Mouse (Mus musculus) cerebral cortex, adult 2 months (tissue): ENCODE data around the gene Gm20721.

ENCODE experiments used
- WGBS: fragments of 180-500 bp; shearing (Covaris S2); methylation state at CpG from one replicate; pipeline ENCODE4 v1.1.7; 2018; 5-methylcytosine and 5-hydroxymethylcytosine counted together

Gene Gm20721

DNA sequence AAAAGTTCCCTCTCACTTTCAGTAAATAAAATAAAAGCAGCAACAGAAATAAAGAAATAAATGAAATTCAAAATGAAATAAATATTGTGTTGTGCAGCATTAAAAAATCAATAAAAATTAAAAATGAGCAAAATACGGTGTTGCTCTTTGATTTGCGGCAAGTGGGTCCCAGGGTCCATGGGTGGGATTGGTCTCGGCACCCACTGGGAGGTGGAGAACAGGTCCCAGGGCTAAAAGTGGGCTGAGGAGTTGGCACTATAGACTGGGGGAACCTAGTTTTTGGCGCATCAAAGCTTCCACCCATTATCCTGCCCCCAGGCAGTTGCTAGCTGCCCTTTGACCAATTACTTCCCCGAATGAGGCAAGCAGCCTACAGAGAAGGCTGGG, at the start of gene Gm20721:
Gm20721 (minus strand) TSS at position 101 of the 387 bp plus-strand sequence.
- WGBS = 96% methylated on average over 5 of the region's 5 CpGs

GRCm38 (mm10) chr2:174393383-174393782, 46.9 kb upstream of the Gm20721 start:
- 85% methylated on average over 5 of the region's 5 CpGs for WGBS

GRCm38 (mm10) chr2:174392554-174392953, 46.0 kb upstream of the Gm20721 start:
- 47% methylated on average over 9 of the region's 9 CpGs for WGBS

GRCm38 (mm10) chr2:174391936-174392335, 45.4 kb upstream of the Gm20721 start:
- 88% methylated on average over 3 of the region's 3 CpGs for WGBS

DNA sequence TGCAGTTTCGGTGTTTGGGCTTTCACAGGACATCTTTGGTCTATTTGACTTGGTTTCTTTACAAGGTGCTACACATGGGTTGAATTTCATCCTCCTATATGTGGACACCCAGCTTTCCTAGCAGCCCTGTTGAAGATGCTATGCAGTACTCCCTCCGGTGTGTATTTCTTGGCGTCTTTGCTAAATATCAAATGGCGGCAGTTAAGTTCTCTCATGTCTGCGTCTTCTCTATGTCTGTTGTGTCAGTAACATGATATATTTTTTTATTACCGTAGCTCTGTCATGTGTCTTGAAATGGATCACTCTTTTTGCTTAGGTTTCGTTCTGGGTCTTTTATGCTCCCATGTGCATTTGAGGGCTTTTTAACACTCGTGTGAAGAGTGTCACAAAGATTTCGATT, 34.5 kb upstream of the Gm20721 start:
- WGBS = 92% methylated on average over 9 of the region's 9 CpGs

DNA sequence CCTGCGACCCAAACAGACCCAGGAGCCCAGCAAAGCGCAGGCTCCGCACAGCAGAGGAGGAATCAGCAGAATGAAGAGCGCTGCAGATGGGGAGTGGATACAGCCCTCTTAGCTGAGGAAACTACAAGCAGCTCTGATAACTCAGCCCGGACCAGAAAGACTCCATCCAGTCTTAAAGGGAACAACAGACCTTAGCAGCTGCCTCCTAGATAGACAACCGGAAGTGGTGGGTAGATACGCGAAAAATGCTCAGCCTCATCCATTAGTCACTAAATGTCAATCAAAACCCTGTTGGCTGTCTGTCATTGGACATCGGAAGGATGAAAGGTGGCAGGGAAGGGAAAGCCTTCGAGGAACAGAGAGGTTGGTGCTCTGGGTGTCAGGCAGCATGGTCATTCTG, 20.1 kb upstream of the Gm20721 start:
- 90% methylated on average over 10 of the region's 10 CpGs for WGBS

- 80% methylated on average over 4 of the region's 4 CpGs for WGBS
These were observed 13.1 kb upstream of the Gm20721 start for GRCm38 (mm10) chr2:174359656-174360055.

DNA sequence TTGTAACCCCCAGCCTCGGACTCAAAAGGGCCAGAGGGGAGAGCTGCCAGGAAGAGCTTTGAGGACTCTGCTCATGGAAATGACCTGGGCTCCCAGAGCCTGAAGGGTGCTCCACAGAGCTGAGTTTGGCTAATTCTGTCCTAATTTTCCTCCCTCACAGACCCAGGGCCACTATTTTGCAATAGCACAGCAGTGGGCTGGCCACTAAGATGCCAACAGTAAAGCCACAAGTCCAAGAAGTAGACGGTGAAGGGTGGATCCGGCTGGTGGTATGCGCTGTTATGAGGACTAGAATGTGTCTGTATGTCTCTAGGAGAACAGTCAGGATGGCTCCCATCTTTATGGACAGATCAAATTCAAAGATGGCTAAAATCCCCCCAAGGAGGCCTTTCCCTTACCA, 12.0 kb upstream of the Gm20721 start:
- 88% methylated on average over 4 of the region's 4 CpGs for WGBS

DNA sequence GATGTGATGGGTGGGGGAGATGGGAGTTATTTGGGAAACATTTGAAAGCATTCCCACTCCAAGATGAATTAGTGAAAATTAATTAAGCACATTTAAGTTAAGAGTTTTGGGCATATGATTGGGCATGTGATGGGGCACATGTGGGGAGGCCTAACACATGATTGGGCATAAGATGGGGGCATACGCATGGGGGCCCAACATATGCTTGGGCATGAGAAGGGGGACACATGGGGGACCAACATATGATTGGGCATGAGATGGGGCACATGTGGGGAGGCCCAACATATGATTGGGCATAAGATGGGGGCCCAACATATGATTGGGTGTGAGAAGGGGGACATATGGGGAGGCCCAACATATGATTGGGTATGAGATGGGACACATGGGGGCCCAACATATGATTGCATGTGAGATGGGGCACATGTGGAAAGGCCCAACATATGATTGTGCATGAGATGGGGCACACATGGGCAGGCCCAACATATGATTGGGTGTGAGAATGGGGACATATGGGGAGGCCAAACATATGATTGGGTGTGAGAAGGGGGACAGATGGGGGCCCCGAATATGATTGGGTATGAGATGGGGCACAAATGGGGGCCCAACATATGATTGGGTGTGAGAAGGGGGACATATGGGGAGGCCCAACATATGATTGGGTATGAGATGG, 622 bp upstream of the Gm20721 start:
- 91% methylated on average over 2 of the region's 2 CpGs for WGBS

DNA sequence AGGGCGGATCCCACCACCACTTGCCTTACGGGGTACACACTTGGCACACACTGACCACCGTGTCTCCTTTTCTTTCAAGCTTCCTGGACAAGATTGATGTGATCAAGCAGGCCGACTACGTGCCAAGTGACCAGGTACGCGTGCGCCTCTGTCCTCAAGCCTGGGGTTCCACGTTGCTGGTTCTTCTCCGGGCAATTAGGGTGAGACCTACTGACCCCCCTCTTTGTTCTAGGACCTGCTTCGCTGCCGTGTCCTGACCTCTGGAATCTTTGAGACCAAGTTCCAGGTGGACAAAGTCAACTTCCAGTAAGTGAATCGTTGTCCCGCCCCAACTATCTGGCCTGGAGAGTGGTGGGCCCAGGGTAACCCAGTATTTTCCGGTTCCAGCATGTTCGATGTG, 1.5 kb downstream of the Gm20721 start:
- 86% methylated on average over 16 of the region's 16 CpGs for WGBS

GRCm38 (mm10) chr2:174344003-174344655, 2.4 kb downstream of the Gm20721 start:
- WGBS = 6% methylated on average over 3 of the region's 3 CpGs

DNA sequence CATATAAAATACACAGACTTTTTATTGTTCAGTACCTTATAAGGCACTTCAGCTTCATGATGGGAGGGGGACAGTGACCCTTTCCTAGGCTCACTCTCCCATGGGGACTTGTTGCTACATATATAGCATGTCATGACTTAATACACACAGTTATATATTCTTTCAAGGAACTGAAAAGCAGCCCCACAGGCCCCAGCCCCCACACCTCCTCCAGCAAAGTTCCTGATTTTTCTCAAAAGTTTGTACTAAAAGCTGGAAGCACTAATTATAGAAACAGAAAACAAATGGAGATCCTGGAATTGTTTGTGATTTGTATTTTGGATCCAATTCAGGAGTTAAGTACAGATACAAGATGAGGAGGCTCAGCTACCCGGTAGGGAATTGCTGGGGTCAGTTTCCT, 2.9 kb downstream of the Gm20721 start:
- WGBS = 7% methylated on average over 1 of the region's 1 CpGs

GRCm38 (mm10) chr2:174342793-174343400, 3.6 kb downstream of the Gm20721 start:
- WGBS = 32% methylated on average over 8 of the region's 8 CpGs

- WGBS = 80% methylated on average over 4 of the region's 4 CpGs
These were observed 5.5 kb downstream of the Gm20721 start for GRCm38 (mm10) chr2:174340893-174341580.

DNA sequence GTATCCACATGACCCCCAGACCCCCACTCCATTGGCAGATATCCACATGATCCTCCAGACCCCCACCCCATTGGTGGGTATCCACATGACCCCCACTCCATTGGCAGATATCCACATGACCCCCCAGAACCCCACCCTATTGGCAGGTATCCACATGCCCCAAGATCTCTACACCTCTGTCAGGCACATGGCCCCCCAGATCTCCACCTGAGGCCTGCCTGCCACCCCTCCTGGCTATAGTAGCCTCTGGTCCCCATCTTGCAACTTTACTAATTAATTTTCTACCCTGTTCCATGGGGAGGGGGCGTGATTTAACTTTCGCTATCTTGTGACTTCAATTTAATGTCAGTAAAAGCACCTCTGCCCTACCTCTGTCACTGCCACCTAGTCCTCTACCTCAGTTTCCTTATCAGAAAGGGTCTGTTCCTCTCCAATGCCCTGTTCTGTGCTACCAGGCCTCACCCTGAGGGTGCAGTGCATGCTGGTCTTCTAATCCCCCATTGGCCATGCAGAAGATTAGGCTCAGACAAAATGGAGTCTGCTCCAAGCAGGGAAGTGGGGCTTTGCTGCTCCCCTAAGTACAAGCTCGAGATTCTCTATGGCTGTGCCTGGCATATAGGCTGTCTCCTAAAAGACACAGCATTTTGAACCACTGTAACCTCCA, 6.2 kb downstream of the Gm20721 start:
- WGBS = 85% methylated on average over 3 of the region's 3 CpGs

- 100% methylated on average over 1 of the region's 1 CpGs for WGBS
These were observed 6.8 kb downstream of the Gm20721 start for GRCm38 (mm10) chr2:174339701-174340100.

DNA sequence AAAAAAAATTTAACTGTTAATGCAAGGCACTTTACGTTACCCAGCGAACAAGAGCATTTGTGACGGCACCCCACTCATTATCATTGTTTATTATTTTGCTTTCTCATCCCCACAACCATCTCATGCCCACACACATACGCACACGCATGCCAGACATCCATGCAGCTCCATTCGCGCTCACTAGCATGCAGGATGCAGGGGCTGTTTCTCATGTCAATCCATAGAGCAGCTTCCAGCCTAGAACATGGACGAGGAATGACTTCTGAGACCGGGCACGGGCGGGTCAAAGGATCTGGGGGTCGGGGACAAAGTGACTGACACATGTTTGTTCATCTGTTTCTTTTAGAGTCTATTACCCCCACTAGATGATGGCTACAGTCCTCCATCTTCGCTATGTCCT, 9.2 kb downstream of the Gm20721 start:
- 82% methylated on average over 13 of the region's 13 CpGs for WGBS

DNA sequence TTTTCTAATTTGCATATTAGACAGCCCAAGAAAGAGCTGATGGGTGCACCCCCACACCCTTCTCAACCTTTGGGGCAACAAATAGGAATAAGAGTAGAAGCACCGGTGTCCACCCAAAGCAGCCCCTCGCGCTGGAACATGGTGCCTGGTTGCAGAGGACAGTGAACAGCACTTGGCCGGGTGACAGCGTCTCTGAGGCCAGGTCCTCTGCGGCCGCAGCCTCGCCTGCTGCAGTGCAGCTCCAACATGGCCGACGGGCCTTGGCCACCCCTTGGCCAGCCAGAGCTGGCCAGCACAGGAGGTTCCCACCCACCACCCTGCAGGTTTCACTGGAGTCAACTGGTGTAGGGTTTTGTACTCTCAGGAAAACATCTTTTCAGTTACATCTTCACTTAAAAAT, 12.1 kb downstream of the Gm20721 start:
- 59% methylated on average over 10 of the region's 10 CpGs for WGBS

DNA sequence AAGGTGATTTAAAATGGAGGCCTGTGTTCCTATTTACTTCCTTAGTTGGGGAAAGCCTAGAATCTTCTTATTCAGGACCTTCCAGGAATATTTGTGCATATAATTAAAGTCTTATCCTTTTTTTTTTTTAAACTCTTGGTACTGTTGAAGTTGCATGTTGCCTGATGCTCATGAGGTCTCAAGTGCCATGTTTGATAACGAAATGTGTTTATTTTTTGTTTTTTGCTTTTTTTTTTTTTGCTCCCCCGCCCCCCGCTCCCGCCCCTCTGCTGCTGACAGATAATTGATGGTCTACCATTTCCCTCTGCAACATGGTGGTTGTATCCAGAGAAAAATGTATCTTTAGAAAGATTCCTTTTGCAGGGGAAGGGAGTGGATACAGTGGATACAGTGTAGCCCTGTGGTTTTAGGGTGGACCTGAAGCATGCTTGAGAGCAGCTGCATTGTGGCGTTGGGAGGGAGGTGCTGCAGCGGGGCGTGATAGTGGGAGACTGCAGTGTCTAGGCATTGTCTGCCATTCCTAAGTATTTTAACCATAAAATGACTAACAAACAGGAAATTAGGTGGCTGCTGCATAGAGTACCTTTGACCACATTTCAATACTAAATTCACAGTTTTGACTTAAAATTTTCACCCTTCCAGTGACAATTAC, 13.1 kb downstream of the Gm20721 start:
- 44% methylated on average over 7 of the region's 7 CpGs for WGBS

- WGBS = 15% methylated on average over 12 of the region's 12 CpGs
These were observed 15.1 kb downstream of the Gm20721 start for GRCm38 (mm10) chr2:174331282-174332030.
